Mouse (Mus musculus): ENCODE data around the gene Pdgfc. TPM values are rescaled to one million over a fixed set of nuclear protein-coding genes. Genes with fewer than 3 reads are reported as not detected.

Pdgfc gene
- polyA plus RNA-seq, 1 experiment, result 0.78 TPM

DNA sequence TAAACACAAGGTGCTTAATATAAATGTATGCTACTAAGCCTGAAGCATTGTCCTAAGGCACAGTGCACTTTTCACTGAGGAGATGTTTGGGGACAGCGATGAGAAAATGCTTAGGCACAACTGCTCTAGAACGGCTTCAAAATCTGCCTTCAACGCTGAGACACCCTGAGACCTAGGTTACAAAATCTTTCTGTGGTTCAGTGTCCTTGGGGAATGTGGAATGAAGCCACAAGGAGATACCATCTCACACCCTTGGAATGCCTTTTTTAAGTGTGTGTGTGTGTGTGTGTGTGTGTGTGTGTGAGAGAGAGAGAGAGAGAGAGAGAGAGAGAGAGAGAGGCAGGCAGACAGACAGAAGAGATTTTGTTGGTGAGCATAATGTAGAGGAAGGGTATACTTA, 7.9 kb upstream of the Pdgfc start:
- Histone ChIP-seq H3K4me1 (ENCODE audit: control insufficient read depth, insufficient read depth, low read length) (no peaks in the 10 kb centered on the region), H3K4me3 (ENCODE audit: insufficient read depth, low read length) (no peak overlapping the region), H3K27ac (ENCODE audit: insufficient read depth, low read depth, low read length) (no peak overlapping the region)
- TF ChIP-seq POLR2A (IDR thresholded peaks at IDR 0.05; ENCODE audit: borderline replicate concordance, low read depth, low read length), result no peak
- TF ChIP-seq CTCF (IDR thresholded peaks at IDR 0.05; ENCODE audit: low read depth, low read length), result no peak

DNA sequence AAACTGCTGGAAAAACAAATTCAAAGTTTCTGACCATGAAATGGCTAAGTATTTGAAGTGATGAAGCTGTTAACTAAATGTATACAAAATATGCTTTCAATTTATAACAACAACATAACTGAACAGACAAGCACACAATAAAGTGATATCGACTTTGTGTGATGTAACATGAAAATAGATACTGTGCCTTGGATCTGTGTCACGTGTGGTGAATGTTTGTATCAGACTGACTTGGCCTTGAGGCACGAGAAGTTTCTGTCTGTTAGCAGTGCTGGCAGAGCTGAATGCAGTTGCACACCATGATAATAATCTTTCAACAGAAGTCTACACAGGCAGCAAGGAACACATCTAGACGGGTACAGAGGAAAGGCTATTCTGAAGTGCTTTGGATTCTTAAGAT, 6.9 kb upstream of the Pdgfc start:
- TF ChIP-seq CTCF (IDR thresholded peaks at IDR 0.05; ENCODE audit: low read depth, low read length), result no peak
- no peak for TF ChIP-seq POLR2A (IDR thresholded peaks at IDR 0.05; ENCODE audit: borderline replicate concordance, low read depth, low read length)

DNA sequence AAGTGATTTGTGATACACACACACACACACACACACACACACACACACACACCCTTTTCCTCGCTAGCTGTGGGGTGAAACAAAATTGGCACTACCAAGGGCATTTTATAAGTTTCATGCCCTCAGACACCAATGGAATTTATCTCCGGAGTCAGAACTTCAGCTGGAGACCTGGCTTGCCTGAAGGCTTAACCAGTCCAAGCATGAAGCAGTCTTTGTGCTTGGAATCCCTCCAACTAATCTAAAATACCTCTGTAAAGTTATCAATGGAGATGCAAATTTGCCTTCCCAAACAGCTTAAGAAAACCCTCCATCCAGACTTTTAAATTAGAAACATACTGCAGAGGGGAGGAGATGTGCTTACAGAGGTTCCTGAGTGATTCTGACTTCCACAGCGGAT, 6.3 kb upstream of the Pdgfc start:
- TF ChIP-seq CTCF (IDR thresholded peaks at IDR 0.05; ENCODE audit: low read depth, low read length) (no peak), POLR2A (IDR thresholded peaks at IDR 0.05; ENCODE audit: borderline replicate concordance, low read depth, low read length) (no peak)
- Histone ChIP-seq H3K4me3 (ENCODE audit: insufficient read depth, low read length) (no peak overlapping the region), H3K4me1 (ENCODE audit: control insufficient read depth, insufficient read depth, low read length) (no peaks in the 10 kb centered on the region), H3K27ac (ENCODE audit: insufficient read depth, low read depth, low read length) (no peak overlapping the region)

More for the DNA sequence above, 6.9 kb upstream of the Pdgfc start:
- Histone ChIP-seq H3K4me3 (ENCODE audit: insufficient read depth, low read length) (no peak overlapping the region), H3K4me1 (ENCODE audit: control insufficient read depth, insufficient read depth, low read length) (no peaks in the 10 kb centered on the region), H3K27ac (ENCODE audit: insufficient read depth, low read depth, low read length) (no peak overlapping the region)

DNA sequence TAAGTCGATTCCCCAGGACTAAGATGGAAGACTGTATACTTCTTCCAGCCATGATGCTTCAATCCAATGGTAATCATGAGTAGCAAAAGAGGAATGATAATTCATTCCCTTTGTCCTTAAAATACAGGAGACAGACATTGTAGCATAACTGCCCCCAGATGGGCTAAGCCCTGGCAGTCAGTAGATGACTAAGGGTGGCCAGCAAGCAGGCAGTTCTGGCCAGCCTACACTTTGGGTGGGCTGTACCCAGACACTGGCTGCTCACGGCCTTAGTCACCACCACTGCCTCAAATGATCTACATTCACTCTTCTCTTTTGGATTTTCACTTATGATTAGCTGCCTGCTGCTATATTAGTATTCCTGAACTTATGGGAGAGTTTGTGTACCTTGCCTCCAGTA, 5.9 kb upstream of the Pdgfc start:
- no peak overlapping the region for H3K27ac ChIP-seq (ENCODE audit: insufficient read depth, low read depth, low read length)

DNA sequence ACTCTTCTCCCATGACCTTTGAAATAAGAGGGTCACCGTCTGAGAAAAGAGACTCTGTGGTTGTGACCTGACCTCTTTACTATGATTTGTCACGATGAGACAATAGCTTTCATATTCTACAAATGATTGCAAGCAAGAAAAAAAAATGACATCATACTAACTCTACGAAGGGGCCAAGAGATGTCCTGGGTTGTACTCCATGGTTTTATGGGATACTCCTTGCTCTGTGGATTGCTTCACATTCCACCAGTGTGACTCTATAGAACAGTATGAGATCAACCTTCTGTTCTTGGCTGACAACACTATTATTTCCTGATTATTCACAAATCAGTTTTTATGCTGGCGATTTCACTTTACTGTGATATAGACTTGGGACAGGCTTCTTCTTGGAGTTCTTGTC, 4.2 kb upstream of the Pdgfc start:
- TF ChIP-seq CTCF (IDR thresholded peaks at IDR 0.05; ENCODE audit: low read depth, low read length) (no peak), POLR2A (IDR thresholded peaks at IDR 0.05; ENCODE audit: borderline replicate concordance, low read depth, low read length) (no peak)
- Histone ChIP-seq H3K4me3 (ENCODE audit: insufficient read depth, low read length) (no peak overlapping the region), H3K4me1 (ENCODE audit: control insufficient read depth, insufficient read depth, low read length) (0 out of 2 replicates have a peak, but pooled peaks cover 2% of the 10 kb centered on the region), H3K27ac (ENCODE audit: insufficient read depth, low read depth, low read length) (no peak overlapping the region)

More for the DNA sequence above, 5.9 kb upstream of the Pdgfc start:
- TF ChIP-seq CTCF (IDR thresholded peaks at IDR 0.05; ENCODE audit: low read depth, low read length) (no peak), POLR2A (IDR thresholded peaks at IDR 0.05; ENCODE audit: borderline replicate concordance, low read depth, low read length) (no peak)
- no peaks in the 10 kb centered on the region for H3K4me1 ChIP-seq (ENCODE audit: control insufficient read depth, insufficient read depth, low read length)
- H3K4me3 ChIP-seq (ENCODE audit: insufficient read depth, low read length), result no peak overlapping the region

DNA sequence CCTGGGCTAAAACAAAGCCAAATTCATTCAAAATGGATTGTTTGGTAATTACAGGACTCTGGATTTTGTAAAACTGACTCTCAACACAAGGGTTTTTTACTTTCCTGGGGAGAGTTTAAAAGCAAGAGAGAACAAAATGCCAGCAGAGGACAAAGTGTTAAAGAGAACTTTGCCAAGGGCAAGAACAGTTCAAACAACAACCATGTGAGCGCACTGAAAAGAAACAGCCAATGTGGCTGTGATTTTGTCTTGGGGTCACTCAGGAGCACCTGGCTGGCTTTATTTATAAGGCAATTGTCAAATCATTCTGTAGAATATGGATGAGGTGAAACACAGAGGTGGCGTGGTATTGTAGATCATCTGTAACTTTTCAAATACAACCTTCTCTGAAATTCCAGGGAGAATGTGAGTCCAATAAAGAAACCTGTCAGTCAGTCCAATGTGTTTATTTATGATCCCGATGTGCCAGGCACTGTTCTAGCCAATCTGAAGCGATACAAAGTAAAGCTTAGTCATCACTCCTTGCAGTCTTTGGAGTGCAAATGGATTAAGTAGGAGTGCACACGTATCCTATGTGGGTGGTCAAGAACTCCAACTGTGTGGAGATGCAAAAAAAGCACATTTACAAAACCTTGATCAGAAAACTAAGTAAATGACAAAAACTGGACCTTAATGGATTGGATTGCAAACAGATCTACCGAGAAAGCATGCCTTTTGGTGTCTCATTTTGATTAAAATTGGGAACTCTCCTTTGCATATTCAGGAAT, 1.7 kb upstream of the Pdgfc start:
- no peak for TF ChIP-seq CTCF (IDR thresholded peaks at IDR 0.05; ENCODE audit: low read depth, low read length)
- TF ChIP-seq POLR2A (IDR thresholded peaks at IDR 0.05; ENCODE audit: borderline replicate concordance, low read depth, low read length), result no peak
- Histone ChIP-seq H3K4me1 (ENCODE audit: control insufficient read depth, insufficient read depth, low read length) (peaks cover 7% of the 10 kb centered on the region; the same call in 1 of the 2 replicates), H3K27ac (ENCODE audit: insufficient read depth, low read depth, low read length) (no peak overlapping the region), H3K4me3 (ENCODE audit: insufficient read depth, low read length) (no peak overlapping the region)

DNA sequence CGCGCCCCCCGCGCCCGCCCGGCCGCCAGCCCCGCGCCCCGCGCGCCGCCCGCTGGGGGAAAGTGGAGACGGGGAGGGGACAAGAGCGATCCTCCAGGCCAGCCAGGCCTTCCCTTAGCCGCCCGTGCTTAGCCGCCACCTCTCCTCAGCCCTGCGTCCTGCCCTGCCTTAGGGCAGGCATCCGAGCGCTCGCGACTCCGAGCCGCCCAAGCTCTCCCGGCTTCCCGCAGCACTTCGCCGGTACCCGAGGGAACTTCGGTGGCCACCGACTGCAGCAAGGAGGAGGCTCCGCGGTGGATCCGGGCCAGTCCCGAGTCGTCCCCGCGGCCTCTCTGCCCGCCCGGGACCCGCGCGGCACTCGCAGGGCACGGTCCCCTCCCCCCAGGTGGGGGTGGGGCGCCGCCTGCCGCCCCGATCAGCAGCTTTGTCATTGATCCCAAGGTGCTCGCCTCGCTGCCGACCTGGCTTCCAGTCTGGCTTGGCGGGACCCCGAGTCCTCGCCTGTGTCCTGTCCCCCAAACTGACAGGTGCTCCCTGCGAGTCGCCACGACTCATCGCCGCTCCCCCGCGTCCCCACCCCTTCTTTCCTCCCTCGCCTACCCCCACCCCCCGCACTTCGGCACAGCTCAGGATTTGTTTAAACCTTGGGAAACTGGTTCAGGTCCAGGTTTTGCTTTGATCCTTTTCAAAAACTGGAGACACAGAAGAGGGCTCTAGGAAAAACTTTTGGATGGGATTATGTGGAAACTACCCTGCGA, 517 bp downstream of the Pdgfc start:
- Histone ChIP-seq H3K4me1 (ENCODE audit: control insufficient read depth, insufficient read depth, low read length) (peaks cover 17% of the 10 kb centered on the region), H3K4me3 (ENCODE audit: insufficient read depth, low read length) (peak overlapping the region; percentile 70), H3K27ac (ENCODE audit: insufficient read depth, low read depth, low read length) (no peak overlapping the region)
- no peak for TF ChIP-seq CTCF (IDR thresholded peaks at IDR 0.05; ENCODE audit: low read depth, low read length)
- TF ChIP-seq POLR2A (IDR thresholded peaks at IDR 0.05; ENCODE audit: borderline replicate concordance, low read depth, low read length), result no peak

DNA sequence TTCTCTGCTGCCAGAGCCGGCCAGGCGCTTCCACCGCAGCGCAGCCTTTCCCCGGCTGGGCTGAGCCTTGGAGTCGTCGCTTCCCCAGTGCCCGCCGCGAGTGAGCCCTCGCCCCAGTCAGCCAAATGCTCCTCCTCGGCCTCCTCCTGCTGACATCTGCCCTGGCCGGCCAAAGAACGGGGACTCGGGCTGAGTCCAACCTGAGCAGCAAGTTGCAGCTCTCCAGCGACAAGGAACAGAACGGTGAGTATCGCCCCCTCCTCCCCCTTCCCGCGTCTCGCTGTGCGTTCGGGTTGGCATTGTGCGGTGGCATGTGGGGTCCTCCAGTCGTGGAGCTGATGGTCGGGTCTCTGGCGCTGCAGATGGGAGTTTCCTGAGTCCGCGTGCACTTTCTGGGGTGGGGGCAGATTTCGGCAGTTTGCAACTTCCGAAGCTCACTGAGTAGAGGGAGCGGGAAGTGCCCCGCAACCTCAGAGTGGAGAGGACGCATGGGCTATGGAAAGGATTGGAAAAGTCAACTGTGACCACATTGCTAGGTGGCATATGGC, 1.2 kb downstream of the Pdgfc start:
- Histone ChIP-seq H3K27ac (ENCODE audit: insufficient read depth, low read depth, low read length) (no peak overlapping the region), H3K4me1 (ENCODE audit: control insufficient read depth, insufficient read depth, low read length) (peaks cover 17% of the 10 kb centered on the region), H3K4me3 (ENCODE audit: insufficient read depth, low read length) (peak overlapping the region; percentile 70)
- no peak for TF ChIP-seq CTCF (IDR thresholded peaks at IDR 0.05; ENCODE audit: low read depth, low read length)
- no peak for TF ChIP-seq POLR2A (IDR thresholded peaks at IDR 0.05; ENCODE audit: borderline replicate concordance, low read depth, low read length)

DNA sequence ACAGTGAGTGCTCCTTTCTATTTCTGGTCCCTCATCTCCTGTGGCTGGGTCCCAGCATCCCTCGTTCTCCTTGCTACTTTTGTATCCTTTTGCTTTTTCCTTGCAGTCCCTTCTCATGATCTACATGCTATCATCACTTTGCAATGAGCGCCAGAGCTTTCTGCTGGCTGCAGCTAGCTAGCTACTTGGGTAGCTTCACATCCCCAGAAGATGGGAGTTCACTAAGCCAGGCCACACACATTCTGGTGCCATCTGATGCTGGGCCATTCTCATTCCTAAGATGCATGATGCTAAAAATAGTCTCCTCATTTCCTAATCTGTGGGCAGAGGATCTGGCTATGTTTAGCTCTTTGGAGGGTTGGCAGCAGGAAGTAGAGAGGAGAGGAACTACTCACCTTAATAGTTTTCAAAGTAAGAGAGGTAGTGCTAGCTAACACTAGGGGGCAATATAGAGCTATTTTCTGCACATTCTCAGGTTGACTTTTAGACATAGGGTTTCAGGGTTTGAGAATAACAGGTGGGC, 3.0 kb downstream of the Pdgfc start:
- no peak for TF ChIP-seq CTCF (IDR thresholded peaks at IDR 0.05; ENCODE audit: low read depth, low read length)
- TF ChIP-seq POLR2A (IDR thresholded peaks at IDR 0.05; ENCODE audit: borderline replicate concordance, low read depth, low read length), result no peak
- Histone ChIP-seq H3K27ac (ENCODE audit: insufficient read depth, low read depth, low read length) (no peak overlapping the region), H3K4me3 (ENCODE audit: insufficient read depth, low read length) (no peak overlapping the region), H3K4me1 (ENCODE audit: control insufficient read depth, insufficient read depth, low read length) (peaks cover 17% of the 10 kb centered on the region)
